Mouse (Mus musculus): ENCODE measurements around the gene Enox1.

DNA sequence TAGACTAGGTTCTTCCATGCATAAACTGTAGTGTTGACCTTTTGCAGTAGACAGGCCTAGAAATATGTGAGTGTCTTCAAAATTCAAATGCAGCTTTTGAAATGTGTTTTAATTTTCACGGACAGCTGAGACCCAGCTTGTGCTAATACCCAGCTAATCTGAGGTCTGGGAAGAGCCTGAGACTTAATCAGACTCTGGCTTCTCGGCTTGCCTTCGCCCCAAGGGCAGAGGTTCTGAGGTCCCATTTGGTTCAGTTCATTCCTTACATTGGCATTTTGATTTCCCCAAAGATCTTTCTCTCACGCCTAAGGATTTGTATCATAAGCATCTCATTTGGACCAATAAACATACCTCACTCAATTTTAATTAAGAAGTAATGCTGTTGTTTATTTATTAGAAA is 321.1 kb downstream of the Enox1 start:
- no peak for TF ChIP-seq POLR2A (IDR thresholded peaks at IDR 0.05; ENCODE audit: borderline replicate concordance, low read depth, low read length)
- no peak for TF ChIP-seq CTCF (IDR thresholded peaks at IDR 0.05; ENCODE audit: low read depth, low read length)
